Mouse (Mus musculus) erythroblast, adult 5-6 weeks (primary cell): Measurements from ENCODE around the gene Upf2. TPM values are rescaled to one million over a fixed set of nuclear protein-coding genes. Genes with fewer than 3 reads are reported as not detected.
"Not testable (repeated sequence)": the region's sequence is repeated elsewhere in the genome, so short reads cannot be mapped to it uniquely, and the experiment has no call there.

Experiments
- ATAC-seq: replicated peaks from 2 replicates; pipeline ENCODE4 v1.8.0; 2016; ENCODE audit warnings: moderate number of reproducible peaks, mild to moderate bottlenecking, moderate TSS enrichment, inconsistent platforms; ENCODE audit not compliant: poor library complexity, low FRiP score, severe bottlenecking
- total RNA-seq, 2 experiments: library from RNA; stranded (forward) in 1 of 2; stranded (reverse) in 1 of 2; fragments of 150-400 nt in 1 of 2; fragments of 200-764, 138-1000 nt in 1 of 2; gene quantifications; 2 replicates each; pipeline versions ENCODE4 v1.2.3 to v1.2.4; 2015 to 2017; ENCODE audit warnings: low replicate concordance in 2 of 2

Upf2 gene
- total RNA-seq, 2 experiments from 2014 or later, result 20.4 to 25.6 TPM

DNA sequence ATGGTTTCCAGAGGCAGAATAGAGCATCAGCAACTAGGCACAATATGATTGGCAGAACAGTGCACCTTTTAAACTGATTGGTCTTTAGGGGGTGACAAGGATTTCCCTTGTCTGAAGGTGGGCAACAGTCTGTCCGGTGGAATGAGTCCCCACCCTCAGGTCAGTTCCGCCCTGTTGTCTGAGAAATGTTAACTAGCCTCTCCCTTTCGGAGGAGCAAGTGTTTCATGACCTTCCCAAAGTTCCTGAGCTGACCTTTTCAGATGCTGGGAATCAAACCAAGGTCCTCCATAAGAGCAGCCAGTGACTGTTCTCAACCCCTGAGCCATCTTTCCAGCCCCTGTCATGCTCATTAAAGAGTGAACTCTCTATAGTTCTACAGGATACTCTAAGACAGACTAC, 4.4 kb upstream of the Upf2 start:
- ATAC-seq, result no peak

DNA sequence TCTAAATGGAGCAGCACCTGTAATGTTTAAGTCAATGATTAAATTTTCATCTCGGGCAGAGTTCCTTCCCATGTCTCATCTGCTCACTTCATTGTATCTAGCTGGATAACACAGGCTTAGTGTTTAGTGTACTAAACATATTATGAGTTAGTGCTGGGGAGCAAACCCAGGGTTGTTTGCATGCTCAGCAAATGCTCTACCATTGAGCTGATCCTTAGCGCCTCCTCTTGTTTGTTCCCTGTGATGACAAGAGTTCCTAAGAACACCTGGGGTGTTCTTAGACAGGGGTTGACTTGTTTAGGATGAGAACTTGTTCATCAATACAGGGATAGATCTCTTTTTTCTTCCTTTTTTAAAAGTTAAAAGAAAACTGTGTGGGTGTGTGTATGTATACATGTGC, 2.3 kb upstream of the Upf2 start:
- ATAC-seq, result no peak

DNA sequence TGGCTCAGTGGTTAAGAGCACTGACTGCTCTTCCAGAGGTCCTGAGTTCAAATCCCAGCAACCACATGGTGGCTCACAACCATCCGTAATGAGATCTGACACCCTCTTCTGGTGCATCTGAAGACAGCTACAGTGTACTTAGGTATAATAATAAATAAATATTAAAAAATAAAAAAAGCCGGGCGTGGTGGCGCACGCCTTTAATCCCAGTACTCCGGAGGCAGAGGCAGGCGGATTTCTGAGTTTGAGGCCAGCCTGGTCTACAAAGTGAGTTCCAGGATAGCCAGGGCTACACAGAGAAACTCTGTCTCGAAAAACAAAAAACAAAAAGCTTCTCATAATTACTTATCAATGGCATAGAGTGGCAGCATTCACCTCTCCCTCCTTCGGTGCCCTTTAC, 1.4 kb upstream of the Upf2 start:
- not testable (repeated sequence) for ATAC-seq

DNA sequence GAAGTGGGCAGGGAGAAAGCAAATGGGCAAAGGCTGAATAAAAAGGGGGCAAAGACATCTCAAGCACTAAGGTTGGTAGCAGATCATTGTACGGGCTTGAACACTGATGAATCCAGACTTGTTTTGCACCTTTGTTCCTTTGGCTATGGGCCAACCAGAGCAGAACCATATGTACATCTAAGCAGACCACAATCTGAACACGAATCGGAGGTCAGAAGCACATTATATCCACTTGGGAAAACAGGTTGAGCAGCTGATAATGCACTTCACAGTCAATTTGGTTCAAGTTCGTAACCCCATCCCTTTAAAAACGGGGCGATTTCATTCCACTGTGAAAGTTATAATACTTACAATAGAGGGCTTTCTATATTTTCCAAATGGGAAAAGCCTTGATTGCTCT, 964 bp upstream of the Upf2 start:
- ATAC-seq, result no peak

DNA sequence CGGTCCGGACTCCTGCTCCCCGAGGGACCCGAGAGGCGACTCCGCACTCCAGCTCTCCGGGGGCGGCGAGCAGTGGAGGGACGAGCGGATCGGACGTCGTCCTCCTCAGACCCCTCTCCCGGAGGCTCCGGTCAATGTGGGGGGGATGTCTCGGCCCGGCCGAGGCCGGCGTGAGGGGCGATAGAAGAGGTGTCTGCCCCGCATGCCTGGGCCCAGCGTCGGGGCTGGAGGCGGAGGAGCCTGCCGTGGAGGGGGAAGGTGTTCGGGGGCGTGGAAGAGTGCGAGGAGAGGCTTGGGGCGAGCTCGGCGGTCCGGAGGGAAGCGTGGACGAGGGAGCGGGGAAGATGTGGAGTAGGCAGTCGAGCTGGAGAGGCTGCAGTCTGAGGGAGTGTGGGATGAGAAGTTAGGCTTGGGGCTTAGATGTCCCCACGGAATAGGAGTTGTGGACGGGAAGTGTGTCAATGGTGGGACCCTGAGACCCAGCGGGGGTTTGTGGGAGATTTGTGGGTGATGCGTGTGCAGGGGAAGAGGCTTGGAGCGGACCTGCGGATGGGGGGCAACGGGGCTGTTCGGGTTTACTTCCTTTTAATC, 447 bp downstream of the Upf2 start:
- peak; percentile 66 for ATAC-seq

DNA sequence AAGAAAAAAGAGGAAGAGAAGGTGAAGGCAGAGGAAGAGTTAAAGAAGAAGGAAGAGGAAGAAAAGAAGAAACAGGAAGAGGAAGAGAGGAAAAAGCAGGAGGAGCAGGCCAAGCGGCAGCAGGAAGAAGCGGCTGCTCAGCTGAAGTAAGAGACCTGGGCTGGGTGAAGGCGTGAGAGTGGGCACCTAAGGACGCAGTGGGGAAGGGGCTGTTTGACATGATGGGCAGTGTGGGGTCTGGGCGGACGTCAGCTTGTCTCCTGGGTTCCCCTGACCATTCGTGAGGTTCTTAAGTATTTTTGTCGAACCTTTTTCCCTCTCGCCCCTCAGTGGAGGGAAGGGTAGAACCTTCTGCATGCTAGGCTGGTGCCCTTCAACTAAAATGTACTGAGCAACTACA, 6.4 kb downstream of the Upf2 start:
- no peak for ATAC-seq

DNA sequence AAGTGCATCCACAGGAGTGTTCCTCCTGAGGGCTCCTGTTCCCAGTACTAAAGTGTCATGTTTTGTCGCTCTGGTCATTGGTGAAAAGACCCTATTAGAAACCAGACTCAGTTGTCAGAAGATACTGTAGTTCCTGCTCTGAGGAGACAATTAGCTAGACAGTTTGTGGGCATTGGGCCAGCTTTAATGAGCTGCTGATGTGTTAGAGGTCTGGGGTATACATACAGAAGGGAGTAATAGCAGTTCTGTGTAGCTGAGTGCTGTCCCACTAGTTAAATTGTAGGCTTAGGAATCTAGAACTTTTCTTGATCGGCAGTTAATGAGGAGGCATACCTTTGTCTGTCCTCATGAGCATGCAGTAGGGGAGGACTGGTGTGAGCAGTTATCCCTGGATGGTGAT, 11.0 kb downstream of the Upf2 start:
- ATAC-seq, result no peak

DNA sequence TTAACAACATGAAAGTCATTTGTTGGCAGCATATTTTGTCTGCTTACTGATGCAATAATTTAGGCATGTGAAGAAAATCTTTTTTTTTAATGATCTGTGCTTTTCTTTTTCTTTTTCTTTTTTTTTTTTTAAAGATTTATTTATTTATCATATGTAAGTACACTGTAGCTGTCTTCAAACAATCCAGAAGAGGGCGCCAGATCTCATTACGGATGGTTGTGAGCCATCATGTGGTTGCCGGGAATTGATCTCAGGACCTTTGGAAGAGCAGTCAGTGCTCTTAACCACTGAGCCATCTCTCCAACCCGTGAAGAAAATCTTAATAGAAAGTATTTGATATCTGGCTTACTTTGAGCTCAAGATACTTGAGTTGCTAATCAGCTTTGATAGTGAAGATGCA, 12.5 kb downstream of the Upf2 start:
- not testable (repeated sequence) for ATAC-seq

DNA sequence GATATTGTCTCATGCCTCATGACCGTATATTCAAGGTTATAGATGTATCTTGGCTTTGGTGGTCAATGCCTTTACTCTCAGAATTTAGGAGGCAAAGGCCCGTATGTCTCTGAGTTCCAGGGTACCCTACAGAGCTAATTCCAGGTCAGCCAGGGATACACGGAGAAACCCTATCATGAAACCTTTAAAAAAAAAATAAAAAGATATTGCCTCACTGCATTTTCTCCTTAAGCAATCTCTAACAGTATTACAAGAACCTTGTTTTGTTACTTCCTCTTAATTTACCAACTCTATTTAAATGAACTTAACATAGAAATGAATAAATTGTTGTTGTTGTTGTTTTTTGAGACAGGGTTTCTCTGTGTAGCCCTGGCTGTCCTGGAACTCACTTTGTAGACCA, 14.7 kb downstream of the Upf2 start:
- no peak for ATAC-seq

DNA sequence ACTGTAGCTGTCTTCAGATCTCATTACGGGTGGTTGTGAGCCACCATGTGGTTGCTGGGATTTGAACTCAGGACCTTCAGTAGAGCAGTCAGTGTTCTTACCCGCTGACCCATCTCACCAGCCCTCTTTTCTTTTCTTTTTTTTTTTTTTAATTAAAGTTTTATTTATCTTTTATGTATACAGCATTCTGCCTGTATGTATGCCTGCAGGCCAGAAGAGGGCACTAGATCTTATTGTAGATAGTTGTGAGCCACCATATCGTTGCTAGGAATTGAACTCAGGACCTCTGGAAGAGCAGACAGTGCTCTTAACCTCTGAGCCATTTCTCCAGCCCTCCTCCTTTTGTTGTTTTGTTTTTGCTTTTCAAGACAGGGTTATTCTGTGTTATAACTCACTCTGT, 19.4 kb downstream of the Upf2 start:
- not testable (repeated sequence) for ATAC-seq

DNA sequence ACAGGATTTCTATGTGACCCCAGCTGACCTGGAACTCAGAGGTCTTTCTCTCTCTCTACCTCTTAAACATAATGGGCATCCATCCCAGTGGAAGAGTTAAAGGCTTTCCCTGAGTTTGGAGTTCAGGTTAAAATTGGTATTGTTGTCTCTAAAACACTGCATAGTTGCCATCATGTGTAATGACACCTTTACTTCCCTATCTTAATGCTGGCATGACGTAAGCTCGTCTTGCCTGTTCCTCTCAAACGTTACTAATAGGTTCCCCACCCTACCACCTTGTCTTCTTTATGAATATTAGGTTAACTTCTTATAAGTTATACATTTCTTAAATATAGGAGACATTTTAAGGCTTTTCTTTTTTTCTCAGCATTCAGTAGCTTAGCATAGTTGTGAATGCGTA, 26.3 kb downstream of the Upf2 start:
- ATAC-seq, result no peak

DNA sequence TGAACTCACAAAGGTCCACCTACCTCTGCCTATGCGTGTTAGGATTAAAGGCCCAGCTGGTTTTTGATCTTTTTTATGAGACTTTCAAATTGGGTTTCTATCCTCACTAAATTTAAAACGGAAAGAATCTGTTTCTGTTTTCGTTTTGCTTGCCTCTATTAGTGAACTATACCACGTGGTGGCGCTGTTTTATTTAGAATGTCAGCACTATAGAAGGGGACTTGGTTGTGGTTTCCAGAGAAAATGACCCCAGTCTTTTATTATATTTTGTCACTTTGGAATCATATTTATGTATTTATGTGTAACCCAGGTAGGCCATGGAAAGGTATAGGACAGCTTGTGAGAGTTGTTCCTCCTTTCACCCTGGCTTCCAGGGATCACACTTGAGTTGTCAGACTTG, 44.3 kb downstream of the Upf2 start:
- peak; percentile 69 for ATAC-seq

DNA sequence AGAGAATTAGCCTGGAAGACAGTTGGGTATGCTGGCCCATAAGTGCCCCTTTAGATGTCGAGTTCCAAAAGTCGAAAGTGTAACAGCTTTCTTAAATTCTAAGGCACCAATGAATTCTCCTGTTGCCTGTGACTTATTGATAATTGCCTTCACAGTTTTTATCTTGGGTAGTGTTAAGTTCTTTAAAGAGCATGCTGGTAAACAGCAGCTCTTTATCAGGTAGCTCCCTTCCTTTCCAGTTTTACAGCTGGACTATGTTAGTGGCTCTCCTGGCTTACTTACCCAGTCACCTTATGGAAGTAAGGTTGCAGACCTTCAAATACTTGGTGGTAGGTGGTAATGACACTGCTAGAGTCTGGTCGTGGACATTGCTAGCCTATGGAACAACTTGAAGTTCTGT, 52.7 kb downstream of the Upf2 start:
- peak; percentile 91 for ATAC-seq

DNA sequence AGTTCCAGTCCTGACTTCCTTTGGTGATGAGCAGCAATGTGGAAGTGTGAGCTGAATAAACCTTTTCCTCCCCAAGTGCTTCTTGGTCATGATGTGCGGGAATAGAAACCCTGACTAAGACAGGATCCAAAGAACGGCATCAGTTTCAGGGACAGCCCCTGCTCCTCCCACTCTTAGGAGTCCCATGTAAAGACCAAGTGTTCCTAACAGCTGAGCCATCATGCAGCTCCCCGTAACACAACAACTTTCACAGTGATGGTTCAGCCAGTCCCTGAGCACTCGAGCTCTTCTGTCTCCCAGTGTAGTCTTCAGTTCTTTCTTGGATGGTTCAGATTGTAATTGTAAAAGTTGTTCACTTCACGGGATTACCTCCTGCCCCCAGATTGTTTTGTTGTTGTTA, 63.3 kb downstream of the Upf2 start:
- no peak for ATAC-seq

DNA sequence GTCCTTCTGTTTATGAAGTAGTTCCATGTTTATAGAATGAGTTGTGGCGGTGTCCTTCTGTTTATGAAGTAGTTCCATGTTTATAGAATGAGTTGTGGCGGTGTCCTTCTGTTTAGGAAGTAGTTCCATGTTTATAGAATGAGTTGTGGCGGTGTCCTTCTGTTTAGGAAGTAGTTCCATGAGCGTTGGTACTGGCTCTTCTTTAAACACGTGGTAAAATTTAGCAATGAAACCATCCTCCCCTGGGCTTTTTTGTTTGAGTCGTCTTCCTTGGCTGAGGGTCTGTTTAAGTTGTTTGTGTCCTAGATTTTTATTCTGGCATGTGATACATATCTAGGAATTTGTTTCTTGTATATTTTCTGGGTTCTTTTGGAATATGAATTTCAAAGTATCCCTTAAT, 63.9 kb downstream of the Upf2 start:
- ATAC-seq, result not testable (repeated sequence)

DNA sequence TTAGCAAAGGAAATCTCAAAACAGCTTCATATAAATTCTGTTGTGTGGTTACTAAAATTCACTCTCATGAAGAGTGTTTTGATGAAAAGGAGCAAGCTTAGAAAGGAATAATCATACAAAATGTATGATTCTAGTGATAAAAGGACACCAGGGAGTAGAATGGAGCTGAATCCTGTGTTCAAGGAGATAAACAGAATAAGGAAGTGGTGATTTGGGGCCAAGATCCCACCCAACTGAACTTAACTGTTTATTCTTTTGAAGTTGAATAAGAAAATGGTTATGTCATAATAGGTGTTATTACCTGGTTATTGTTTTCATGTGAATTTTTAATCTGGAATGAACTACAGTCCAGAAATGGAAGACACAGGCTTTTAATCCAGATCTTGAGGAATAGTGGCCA, 69.3 kb downstream of the Upf2 start:
- no peak for ATAC-seq

DNA sequence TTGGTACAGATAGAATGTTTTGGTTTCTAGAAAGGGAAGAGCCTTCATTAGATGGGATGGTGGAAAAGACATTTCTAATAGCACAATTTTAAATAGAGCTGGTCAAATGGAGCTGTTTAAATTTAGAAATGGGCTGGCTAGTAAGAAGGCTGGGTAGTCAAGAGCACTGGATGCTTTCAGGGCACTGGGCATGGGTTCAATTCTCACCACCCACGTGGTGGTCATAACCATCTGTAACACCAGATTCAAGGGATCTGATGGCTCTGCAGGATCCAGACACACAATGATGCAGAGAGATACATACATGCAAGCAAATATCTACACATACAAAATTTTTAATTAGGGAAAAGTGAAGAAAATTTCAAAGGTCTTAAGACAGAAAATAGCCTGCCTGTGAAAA, 91.4 kb downstream of the Upf2 start:
- ATAC-seq, result no peak

DNA sequence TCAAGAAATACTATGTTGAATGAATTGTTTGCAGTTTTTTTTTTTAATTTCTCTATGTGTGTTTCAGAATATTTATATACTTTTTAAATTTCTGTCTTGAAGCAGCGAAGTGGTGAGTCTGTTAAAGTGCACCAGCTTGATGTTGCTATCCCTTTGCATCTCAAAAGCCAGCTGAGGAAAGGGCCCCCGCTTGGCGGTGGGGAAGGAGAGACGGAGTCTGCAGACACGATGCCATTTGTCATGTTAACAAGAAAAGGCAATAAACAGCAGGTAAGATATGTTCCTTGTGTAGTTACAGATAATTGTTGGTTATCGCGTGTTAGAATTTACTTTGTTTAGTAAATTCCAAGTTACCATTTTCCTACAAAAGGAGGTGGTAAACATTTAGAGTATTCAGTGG, 95.5 kb downstream of the Upf2 start:
- ATAC-seq, result no peak

DNA sequence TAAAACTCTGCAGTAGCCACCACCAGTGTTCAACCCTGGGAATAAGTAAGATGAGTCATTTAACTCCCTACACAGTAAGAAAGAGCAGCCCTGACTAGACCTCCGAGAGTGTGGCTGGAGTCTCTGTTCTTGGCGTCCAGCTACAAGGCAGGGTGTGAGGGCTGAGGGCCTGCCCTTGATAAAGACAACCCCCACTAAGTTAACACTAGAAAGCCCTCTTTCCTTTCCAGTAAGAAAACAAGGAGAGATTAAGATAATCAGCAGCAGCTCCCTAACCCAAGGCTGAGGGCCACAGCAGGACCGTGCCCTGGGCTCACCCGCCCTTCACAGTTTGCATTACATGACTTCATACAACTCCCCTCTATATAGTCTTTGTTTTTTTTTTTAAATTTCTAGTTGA, 97.3 kb downstream of the Upf2 start:
- no peak for ATAC-seq

DNA sequence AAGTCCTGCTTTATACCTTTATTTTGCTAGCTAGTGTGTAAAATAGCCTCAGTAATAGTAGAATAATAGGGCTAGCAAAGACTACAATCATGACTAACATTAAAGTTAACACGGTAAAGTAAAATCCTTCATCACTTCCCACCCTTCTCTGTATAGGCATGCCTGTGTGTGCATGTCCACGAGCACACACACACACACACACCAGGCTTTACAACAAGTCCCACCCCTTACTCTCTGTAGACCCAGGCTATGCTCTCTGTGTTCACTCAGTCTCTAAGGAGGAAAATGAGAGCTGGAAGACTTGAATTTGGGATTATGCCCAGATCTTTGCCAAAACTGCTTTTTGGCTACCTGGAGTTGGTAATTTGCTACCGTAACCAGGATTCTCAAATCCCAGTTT, 97.7 kb downstream of the Upf2 start:
- ATAC-seq, result no peak

DNA sequence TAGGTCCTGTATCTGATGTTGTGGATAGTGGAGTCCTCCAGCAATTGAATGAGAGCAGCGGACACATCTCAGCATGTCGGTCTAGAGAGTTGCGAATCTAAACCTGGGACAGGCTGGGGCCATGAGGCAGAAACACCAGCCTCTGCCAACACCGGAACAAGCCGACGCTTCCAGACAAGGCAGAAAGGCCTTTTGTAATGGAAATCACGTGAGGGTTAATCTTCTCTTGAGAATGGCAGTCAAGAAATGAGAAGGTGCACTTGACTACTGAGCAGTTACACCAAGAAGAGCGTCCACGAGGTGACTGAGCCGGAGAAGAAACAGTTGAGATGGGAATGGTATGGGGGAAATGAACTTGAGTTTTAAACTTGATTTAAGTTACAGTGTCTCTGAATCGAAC, 104.2 kb downstream of the Upf2 start:
- no peak for ATAC-seq

DNA sequence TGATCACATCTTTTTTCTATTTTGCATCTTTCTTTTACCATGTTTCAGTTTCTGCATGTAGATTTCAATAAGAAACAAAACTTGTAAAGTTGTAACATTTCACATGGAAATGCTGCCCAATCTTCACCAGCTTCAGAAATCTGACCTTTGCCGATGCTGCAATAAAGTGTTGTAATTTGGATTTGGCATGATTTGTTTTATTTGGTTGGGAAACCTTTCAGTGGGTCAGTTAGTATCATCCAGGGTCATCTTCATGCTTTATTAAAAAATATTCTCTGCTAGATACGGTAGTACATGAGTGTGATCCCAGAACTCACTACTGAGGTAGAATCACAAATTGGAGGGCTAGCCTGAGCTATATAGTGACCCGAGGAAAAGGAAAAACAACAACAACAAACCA, 105.2 kb downstream of the Upf2 start:
- no peak for ATAC-seq

DNA sequence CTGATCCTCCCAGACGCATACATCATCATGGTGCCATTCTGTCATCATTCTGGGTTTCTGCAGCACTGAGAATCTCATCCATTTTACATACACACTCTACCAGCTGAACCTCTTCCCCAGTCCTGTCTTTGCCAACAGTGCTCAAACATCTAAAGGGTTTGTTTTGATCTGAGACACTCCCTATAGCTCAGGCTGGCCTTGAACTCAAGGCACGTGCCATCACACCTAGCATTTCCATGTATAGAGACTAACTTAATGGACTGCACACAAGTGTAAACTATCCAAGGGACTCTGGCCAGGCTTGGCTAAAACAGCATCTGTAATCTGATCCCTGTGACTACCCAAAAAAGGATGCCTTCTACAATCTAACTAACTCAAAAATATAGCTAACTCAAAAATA, 108.0 kb downstream of the Upf2 start:
- no peak for ATAC-seq
